Mouse (Mus musculus) CH12.LX (cell line): Measurements from ENCODE around the gene Pdcd11. TPM values are rescaled to one million over a fixed set of nuclear protein-coding genes. Genes with fewer than 3 reads are reported as not detected.

Experiments
- DNase-seq: peaks from one replicate; pipeline ENCODE4 v3.0.0-alpha.2; 2013; ENCODE audit errors: extremely low read depth
- H3K27ac ChIP-seq: 2 replicates; pipeline ENCODE4 v1.5.1; 2012; ENCODE audit warnings: low read depth, mild to moderate bottlenecking, control low read depth, moderate library complexity; ENCODE audit not compliant: insufficient read depth
- H3K27me3 ChIP-seq: replicated peaks from 2 replicates; pipeline ENCODE3; 2012; ENCODE audit warnings: inconsistent platforms
- H3K36me3 ChIP-seq, 2 experiments: replicated peaks in 1 of 2; 2 replicates each; pipeline versions ENCODE3 to v1.6.1; 2012; ENCODE audit warnings: inconsistent platforms in 1 of 2, low read length in 1 of 2, mild to moderate bottlenecking in 1 of 2, mixed read lengths in 1 of 2, moderate library complexity in 1 of 2; ENCODE audit not compliant: control insufficient read depth in 1 of 2, insufficient read depth in 1 of 2
- H3K4me1 ChIP-seq, 2 experiments: 2 replicates each; pipeline ENCODE4 v1.6.1; 2012; ENCODE audit warnings: inconsistent platforms in 1 of 2, moderate library complexity in 1 of 2; ENCODE audit not compliant: insufficient read depth in 2 of 2, control insufficient read depth in 1 of 2
- H3K4me2 ChIP-seq: 2 replicates; pipeline ENCODE4 v1.6.1; 2012; ENCODE audit warnings: low read depth, mild to moderate bottlenecking, control low read depth; ENCODE audit not compliant: poor library complexity, insufficient read depth, severe bottlenecking
- H3K4me3 ChIP-seq, 3 experiments: fragments of 150-350 bp in 1 of 3; sonication (generic) in 1 of 3; replicated peaks in 1 of 3; 2 replicates each; pipeline versions ENCODE3 to v1.5.1; 2011 to 2012; ENCODE audit warnings: low read depth in 2 of 3, low read length in 2 of 3, mild to moderate bottlenecking in 2 of 3, moderate library complexity in 2 of 3, control low read depth in 1 of 3, improper control_type of control experiment in 1 of 3, inconsistent platforms in 1 of 3, mixed read lengths in 1 of 3; ENCODE audit not compliant: poor library complexity in 1 of 3
- H3K79me2 ChIP-seq: replicated peaks from 2 replicates; pipeline ENCODE4 v1.6.1; 2012; ENCODE audit warnings: mild to moderate bottlenecking, moderate library complexity; ENCODE audit not compliant: control insufficient read depth, poor library complexity, insufficient read depth, severe bottlenecking; ENCODE audit errors: extremely low read depth
- H3K9ac ChIP-seq: 2 replicates; pipeline ENCODE4 v1.6.1; 2012; ENCODE audit warnings: low read depth, mild to moderate bottlenecking, control low read depth, moderate library complexity; ENCODE audit not compliant: insufficient read depth
- H3K9me3 ChIP-seq: replicated peaks from 2 replicates; pipeline ENCODE3; 2012; ENCODE audit warnings: low read length, inconsistent platforms, mixed read lengths
- CHD1 ChIP-seq: IDR thresholded peaks from 2 replicates; pipeline ENCODE4 v1.6.1; 2012; ENCODE audit warnings: low read depth, low read length, improper control_type of control experiment, inconsistent platforms
- CHD2 ChIP-seq: IDR thresholded peaks from 2 replicates; pipeline ENCODE4 v1.6.1; 2011; ENCODE audit warnings: low read length, improper control_type of control experiment
- CTCF ChIP-seq, 2 experiments: IDR thresholded peaks in 1 of 2; conservative IDR thresholded peaks in 1 of 2; 2 replicates each; pipeline ENCODE4 v1.5.1; 2011 to 2012; ENCODE audit warnings: low read depth in 2 of 2, low read length in 2 of 2, improper control_type of control experiment in 1 of 2, inconsistent platforms in 1 of 2, mild to moderate bottlenecking in 1 of 2, moderate library complexity in 1 of 2
- EP300 ChIP-seq: IDR thresholded peaks from 2 replicates; pipeline ENCODE4 v1.6.1; 2011; ENCODE audit warnings: low read length, improper control_type of control experiment
- GABPA ChIP-seq: IDR thresholded peaks from 2 replicates; pipeline ENCODE4 v1.6.1; 2012; ENCODE audit warnings: low read depth, low read length, improper control_type of control experiment, inconsistent platforms; ENCODE audit not compliant: insufficient replicate concordance
- JUN ChIP-seq: IDR thresholded peaks from 2 replicates; pipeline ENCODE4 v1.6.1; 2011; ENCODE audit warnings: low read depth, mild to moderate bottlenecking, low read length, improper control_type of control experiment, moderate library complexity; ENCODE audit not compliant: insufficient read depth
- KAT2A ChIP-seq: IDR thresholded peaks from 2 replicates; pipeline ENCODE4 v1.6.1; 2012; ENCODE audit warnings: low read length, improper control_type of control experiment, inconsistent platforms; ENCODE audit not compliant: insufficient replicate concordance
- MAFK ChIP-seq: IDR thresholded peaks from 2 replicates; pipeline ENCODE4 v1.6.1; 2011; ENCODE audit warnings: low read length, improper control_type of control experiment; ENCODE audit not compliant: insufficient replicate concordance
- MAZ ChIP-seq: IDR thresholded peaks from 2 replicates; pipeline ENCODE4 v1.6.1; 2012; ENCODE audit warnings: low read depth, mild to moderate bottlenecking, inconsistent platforms, low read length, improper control_type of control experiment, moderate library complexity
- MEF2A ChIP-seq: IDR thresholded peaks from 2 replicates; pipeline ENCODE4 v1.6.1; 2014; ENCODE audit warnings: low read depth, mild to moderate bottlenecking, inconsistent platforms, low read length, improper control_type of control experiment, borderline replicate concordance
- MXI1 ChIP-seq: IDR thresholded peaks from 2 replicates; pipeline ENCODE4 v1.6.1; 2011; ENCODE audit warnings: mild to moderate bottlenecking, low read depth, low read length, improper control_type of control experiment
- NELFE ChIP-seq: IDR thresholded peaks from 2 replicates; pipeline ENCODE4 v1.6.1; 2011; ENCODE audit warnings: low read depth, low read length, improper control_type of control experiment
- NRF1 ChIP-seq: IDR thresholded peaks from 2 replicates; pipeline ENCODE4 v1.6.1; 2014; ENCODE audit warnings: low read depth, mild to moderate bottlenecking, inconsistent platforms, low read length, improper control_type of control experiment, moderate library complexity
- RAD21 ChIP-seq: IDR thresholded peaks from 2 replicates; pipeline ENCODE4 v1.6.1; 2011; ENCODE audit warnings: low read depth, mild to moderate bottlenecking, low read length, improper control_type of control experiment, moderate library complexity
- RCOR1 ChIP-seq: conservative IDR thresholded peaks from 2 replicates; pipeline ENCODE4 v1.6.1; 2012; ENCODE audit warnings: low read depth, mild to moderate bottlenecking, inconsistent platforms, low read length, improper control_type of control experiment
- SIN3A ChIP-seq: IDR thresholded peaks from 2 replicates; pipeline ENCODE4 v1.6.1; 2012; ENCODE audit warnings: low read length, improper control_type of control experiment, inconsistent platforms
- TCF12 ChIP-seq: IDR thresholded peaks from 2 replicates; pipeline ENCODE4 v1.6.1; 2014; ENCODE audit warnings: low read depth, mild to moderate bottlenecking, inconsistent platforms, low read length, improper control_type of control experiment
- UBTF ChIP-seq: IDR thresholded peaks from 2 replicates; pipeline ENCODE4 v1.6.1; 2012; ENCODE audit warnings: low read depth, mild to moderate bottlenecking, inconsistent platforms, low read length, improper control_type of control experiment, moderate library complexity
- ZC3H11A ChIP-seq: IDR thresholded peaks from 2 replicates; pipeline ENCODE4 v1.6.1; 2012; ENCODE audit warnings: low read depth, mild to moderate bottlenecking, inconsistent platforms, low read length, improper control_type of control experiment
- ZKSCAN1 ChIP-seq: IDR thresholded peaks from 2 replicates; pipeline ENCODE4 v1.6.1; 2012; ENCODE audit warnings: low read depth, inconsistent platforms, low read length, improper control_type of control experiment, borderline replicate concordance
- ZMIZ1 ChIP-seq: IDR thresholded peaks from 2 replicates; pipeline ENCODE4 v1.6.1; 2012; ENCODE audit warnings: low read depth, mild to moderate bottlenecking, inconsistent platforms, low read length, improper control_type of control experiment
- ZNF384 ChIP-seq: IDR thresholded peaks from 2 replicates; pipeline ENCODE4 v1.6.1; 2012; ENCODE audit warnings: low read depth, low read length, improper control_type of control experiment, inconsistent platforms
- dilution Hi-C: fragments of 300-500 bp; cut with MboI; formaldehyde crosslinking; loops from 2 replicates; pipeline ENCODE4 v1.14.3; 2020; ENCODE audit warnings: low sequenced_read_pairs; ENCODE audit not compliant: extremely low pct_unique_long_range_greater_than_20kb, extremely low pct_ligation_motif_present
- in situ Hi-C: fragments of 300-500 bp; cut with MboI; formaldehyde crosslinking; loops from 3 replicates; pipeline ENCODE4 v1.14.3; 2019; ENCODE audit warnings: low sequenced_read_pairs, low pct_ligation_motif_present, low pct_unique_long_range_greater_than_20kb, mixed read lengths
- polyA plus RNA-seq: library from polyadenylated mRNA; unstranded; fragments of >175 nt; gene quantifications from 2 replicates; pipeline ENCODE4 v1.2.1, GENCODE M21; 2012; ENCODE audit warnings: low read depth; ENCODE audit not compliant: insufficient read length
- total RNA-seq, 2 experiments: library from RNA; depleted of rRNA; stranded (reverse); fragments of 300-350 nt in 1 of 2; fragments of >200 nt in 1 of 2; gene quantifications; 2 replicates each; pipeline ENCODE4 v1.2.3; 2012 to 2014

Gene Pdcd11
- total and polyA plus RNA-seq, 3 experiments: 26.6 to 78.0 (median 49.7) TPM

DNA sequence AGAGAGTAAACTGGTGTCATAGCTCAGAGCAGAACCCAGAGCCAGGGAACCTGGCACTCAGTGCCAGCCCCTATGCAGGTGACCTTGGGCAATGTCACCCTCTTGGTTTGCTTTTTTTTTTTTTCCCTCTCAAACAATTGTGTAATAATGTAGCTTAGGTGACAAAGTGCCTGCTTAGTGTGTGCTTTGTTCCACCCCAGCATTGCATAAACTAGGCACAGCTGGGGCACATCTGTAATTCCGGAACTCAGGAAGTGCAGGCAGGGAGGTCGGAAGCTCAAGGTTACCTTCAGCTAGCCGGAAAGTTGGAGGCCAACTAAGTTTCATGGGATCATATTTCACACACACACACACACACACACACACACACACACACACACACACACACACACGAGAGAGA lies 59.3 kb downstream of the Pdcd11 start:
- Histone ChIP-seq H3K27me3 (no peaks in the 10 kb centered on the region), H3K36me3 (no peaks in the 10 kb centered on the region)
- TF ChIP-seq SIN3A: no peak
- TF ChIP-seq UBTF: no peak
- TF ChIP-seq KAT2A: no peak
- TF ChIP-seq NRF1: no peak
- no peak for TF ChIP-seq MEF2A
- no peak for TF ChIP-seq ZKSCAN1
- no peak for TF ChIP-seq JUN
- no peak for TF ChIP-seq MXI1
- no peak for TF ChIP-seq ZC3H11A
- no peak for TF ChIP-seq CHD2
- TF ChIP-seq MAFK: no peak
- TF ChIP-seq, all 38 proteins: peak for 0
- Histone ChIP-seq H3K9me3 (no peaks in the 10 kb centered on the region), H3K4me1 (peaks cover 21 to 45% of the 10 kb centered on the region in 2 experiments), H3K4me2 (no peak overlapping the region), H3K4me3 (no peak overlapping the region), H3K79me2 (no peaks in the 10 kb centered on the region), H3K27ac (no peak overlapping the region), H3K9ac (no peak overlapping the region)
- in situ Hi-C loops (no loop called here), dilution Hi-C loops (no loop called here)
- no peak for DNase-seq

DNA sequence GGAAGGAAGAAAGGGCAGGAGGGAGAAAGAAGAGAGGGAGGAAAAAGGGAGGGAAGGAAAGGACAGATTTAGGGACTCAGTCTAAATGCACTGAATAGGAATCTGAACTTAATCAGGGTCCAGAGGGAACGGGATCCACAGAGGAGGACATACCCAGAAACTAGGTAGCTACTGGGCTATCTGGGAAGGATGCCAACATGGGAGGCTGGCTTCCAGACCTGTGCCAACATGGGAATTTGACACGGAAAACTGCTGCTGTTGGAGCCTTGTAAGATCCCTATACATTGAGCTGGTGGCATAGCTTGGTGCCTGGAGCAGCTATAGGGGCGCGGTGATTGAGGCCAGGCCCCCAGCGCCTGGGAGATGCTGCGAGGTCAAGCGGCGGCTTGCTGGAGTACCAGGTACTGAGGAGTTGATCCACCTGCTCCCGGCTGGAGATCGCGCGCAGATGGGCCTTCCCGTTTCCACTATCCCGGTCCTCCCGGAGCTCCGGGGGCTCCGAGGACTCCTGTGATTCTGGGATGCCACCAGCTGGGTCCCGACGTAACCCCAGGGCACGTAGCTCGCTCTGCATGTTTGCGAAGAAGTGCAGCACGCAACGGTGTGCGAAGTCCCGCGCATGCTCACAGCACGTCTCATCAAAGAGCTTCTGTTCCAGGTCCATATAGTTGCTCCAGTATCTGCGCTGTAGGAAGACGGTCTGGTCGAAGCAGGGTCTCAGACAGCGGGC lies 60.9 kb downstream of the Pdcd11 start:
- in situ Hi-C loops: no loop called here
- H3K9ac ChIP-seq: no peak overlapping the region
- H3K36me3 ChIP-seq: no peaks in the 10 kb centered on the region
- H3K27me3 ChIP-seq: no peaks in the 10 kb centered on the region
- no peak overlapping the region for H3K4me3 ChIP-seq
- no peak overlapping the region for H3K4me2 ChIP-seq
- dilution Hi-C loops: no loop called here
- no peaks in the 10 kb centered on the region for H3K79me2 ChIP-seq
- H3K27ac ChIP-seq: no peak overlapping the region
- H3K9me3 ChIP-seq: no peaks in the 10 kb centered on the region
- H3K4me1 ChIP-seq: peaks cover 12 to 30% of the 10 kb centered on the region in 2 experiments
- DNase-seq: no peak
- TF ChIP-seq ZMIZ1 (no peak), MAZ (no peak), CHD1 (no peak), CHD2 (no peak), EP300 (no peak), ZC3H11A (no peak), GABPA (no peak), NELFE (no peak), CTCF (conservative IDR thresholded peaks at IDR 0.05 in 1 of 2, IDR thresholded peaks at IDR 0.05 in 1 of 2; ENCODE audit: low read depth in 2 of 2, low read length in 2 of 2) (no peak), SIN3A (no peak), TCF12 (no peak), RCOR1 (no peak), RAD21 (no peak), MEF2A (no peak), ZNF384 (no peak)
